Mouse (Mus musculus): ENCODE data around the gene Olfr1245. TPM values are rescaled to one million over a fixed set of nuclear protein-coding genes. Genes with fewer than 3 reads are reported as not detected.
"Not testable (repeated sequence)": the region's sequence is repeated elsewhere in the genome, so short reads cannot be mapped to it uniquely, and the experiment has no call there.

Gene Olfr1245
- total RNA-seq (2014; fragmentation: Nextera tagmentation) (not detected in 2 replicates), total RNA-seq (2017) (not detected in 2 replicates)

GRCm38 (mm10) chr2:89578347-89578746 lies at the start of gene Olfr1245:
TSS of gene Olfr1245 (minus strand) at chr2:89578447.
- no peak for ATAC-seq (replicated peaks; ENCODE audit: low FRiP score, low TSS enrichment, poor library complexity, severe bottlenecking)

- not testable (repeated sequence) for ATAC-seq (replicated peaks; ENCODE audit: low FRiP score, low TSS enrichment, poor library complexity, severe bottlenecking)
Measured at GRCm38 (mm10) chr2:89618145-89618544, 39.9 kb upstream of the Olfr1245 start, which contains the start of gene Olfr1248. TSS of gene Olfr1248 (minus strand) at chr2:89618245.

- no peak for ATAC-seq (replicated peaks; ENCODE audit: low FRiP score, low TSS enrichment, poor library complexity, severe bottlenecking)
Measured at GRCm38 (mm10) chr2:89614030-89614429, 35.8 kb upstream of the Olfr1245 start, which contains the start of gene Olfr1247. TSS of gene Olfr1247 (minus strand) at chr2:89614130.

DNA sequence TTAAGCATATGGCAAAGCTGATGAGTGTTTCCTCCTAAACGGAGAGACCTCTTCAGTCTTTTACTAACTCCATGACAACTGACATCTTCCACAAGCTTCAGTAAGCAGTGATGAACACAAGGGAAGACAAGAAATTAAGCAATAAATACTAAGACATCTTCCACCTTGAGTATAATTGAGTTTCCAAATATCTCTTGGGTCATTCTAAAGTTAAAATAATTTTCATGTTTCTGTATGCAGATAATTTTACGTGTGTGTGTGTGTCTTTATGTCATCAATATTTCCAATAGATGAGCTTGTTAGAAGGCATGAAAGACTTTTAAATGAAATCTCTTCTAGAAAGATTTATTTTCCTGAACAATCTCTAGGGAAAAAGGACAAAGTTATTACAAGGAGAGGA lies 14.8 kb upstream of the Olfr1245 start, which contains the start of gene Olfr1246:
Gene Olfr1246 (minus strand): TSS at position 101 of the 400 bp plus-strand sequence.
- no peak for ATAC-seq (replicated peaks; ENCODE audit: low FRiP score, low TSS enrichment, poor library complexity, severe bottlenecking)

DNA sequence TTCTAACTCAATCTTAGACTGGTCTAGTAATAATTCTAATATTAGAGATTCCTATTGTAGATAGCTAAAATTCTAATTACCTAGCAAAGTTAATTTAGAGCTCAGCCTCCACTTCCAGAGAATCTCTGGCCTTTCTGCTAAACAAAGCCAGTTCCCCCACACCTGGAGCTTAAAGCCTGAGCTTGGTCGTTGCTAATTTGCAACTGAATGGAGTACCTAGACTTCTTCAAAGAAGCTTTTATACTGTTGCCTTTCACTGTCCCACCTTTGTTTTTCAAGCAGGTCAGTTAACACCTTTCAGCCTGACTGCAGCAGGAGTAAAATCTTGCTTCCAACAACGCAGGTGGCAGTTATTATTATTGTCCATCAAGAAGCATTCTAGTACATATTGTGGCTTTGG lies 15.5 kb downstream of the Olfr1245 start:
- not testable (repeated sequence) for ATAC-seq (replicated peaks; ENCODE audit: low FRiP score, low TSS enrichment, poor library complexity, severe bottlenecking)

- ATAC-seq (replicated peaks; ENCODE audit: low FRiP score, low TSS enrichment, poor library complexity, severe bottlenecking): no peak
Measured at GRCm38 (mm10) chr2:89544516-89544915, 33.7 kb downstream of the Olfr1245 start.

GRCm38 (mm10) chr2:89539923-89540322 lies 38.3 kb downstream of the Olfr1245 start:
- ATAC-seq (replicated peaks; ENCODE audit: low FRiP score, low TSS enrichment, poor library complexity, severe bottlenecking): no peak

DNA sequence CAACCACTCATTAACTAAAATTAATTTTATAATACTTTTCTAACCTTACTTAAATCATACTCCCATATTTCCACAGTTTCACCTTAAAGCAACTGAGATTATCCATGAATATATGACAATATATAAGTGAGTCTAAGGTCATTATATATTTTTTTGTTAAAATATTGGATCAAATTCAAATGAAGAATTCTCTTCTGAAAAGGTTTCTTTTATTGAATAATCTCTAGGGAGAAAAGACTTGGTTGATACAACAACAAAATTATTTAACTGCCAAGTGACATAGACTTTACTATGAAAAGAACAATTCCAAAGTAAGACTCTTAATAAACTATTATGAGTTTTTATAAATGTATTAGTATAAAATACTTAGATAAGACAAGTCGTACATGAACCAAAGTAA lies 46.9 kb downstream of the Olfr1245 start, which contains the start of gene Olfr1243:
Gene Olfr1243 (minus strand): TSS at position 101 of the 400 bp plus-strand sequence.
- no peak for ATAC-seq (replicated peaks; ENCODE audit: low FRiP score, low TSS enrichment, poor library complexity, severe bottlenecking)

Other genes with a start within 250 kb of the Olfr1245 start
- not detected in 2 replicates for gene Olfr1232, start 248.8 kb downstream of the Olfr1245 start, total RNA-seq (2014; fragmentation: Nextera tagmentation)
- gene Olfr1232, start 248.8 kb downstream of the Olfr1245 start, total RNA-seq (2017): not detected in 2 replicates
- gene Olfr1233, start 236.0 kb downstream of the Olfr1245 start, total RNA-seq (2014; fragmentation: Nextera tagmentation): not detected in 2 replicates
- not detected in 2 replicates for gene Olfr1233, start 236.0 kb downstream of the Olfr1245 start, total RNA-seq (2017)
- not detected in 2 replicates for gene Olfr1234, start 213.6 kb downstream of the Olfr1245 start, total RNA-seq (2014; fragmentation: Nextera tagmentation)
- not detected in 2 replicates for gene Olfr1234, start 213.6 kb downstream of the Olfr1245 start, total RNA-seq (2017)
- not detected in 2 replicates for gene Olfr1238, start 168.8 kb downstream of the Olfr1245 start, total RNA-seq (2014; fragmentation: Nextera tagmentation)
- not detected in 2 replicates for gene Olfr1238, start 168.8 kb downstream of the Olfr1245 start, total RNA-seq (2017)
- not detected in 2 replicates for gene Olfr1239, start 158.0 kb downstream of the Olfr1245 start, total RNA-seq (2014; fragmentation: Nextera tagmentation)
- not detected in 2 replicates for gene Olfr1239, start 158.0 kb downstream of the Olfr1245 start, total RNA-seq (2017)
- gene Olfr1240, start 135.4 kb downstream of the Olfr1245 start, total RNA-seq (2014; fragmentation: Nextera tagmentation): not detected in 2 replicates
- not detected in 2 replicates for gene Olfr1240, start 135.4 kb downstream of the Olfr1245 start, total RNA-seq (2017)
- gene Olfr1241, start 91.3 kb downstream of the Olfr1245 start, total RNA-seq (2014; fragmentation: Nextera tagmentation): not detected in 2 replicates
- gene Olfr1241, start 91.3 kb downstream of the Olfr1245 start, total RNA-seq (2017): not detected in 2 replicates
- gene Olfr1242, start 80.1 kb downstream of the Olfr1245 start, total RNA-seq (2014; fragmentation: Nextera tagmentation): not detected in 2 replicates
- gene Olfr1242, start 80.1 kb downstream of the Olfr1245 start, total RNA-seq (2017): not detected in 2 replicates
- not detected in 2 replicates for gene Olfr1243, start 47.0 kb downstream of the Olfr1245 start, total RNA-seq (2014; fragmentation: Nextera tagmentation)
- not detected in 2 replicates for gene Olfr1243, start 47.0 kb downstream of the Olfr1245 start, total RNA-seq (2017)
- not detected in 2 replicates for gene Olfr1246, start 14.7 kb upstream of the Olfr1245 start, total RNA-seq (2014; fragmentation: Nextera tagmentation)
- gene Olfr1246, start 14.7 kb upstream of the Olfr1245 start, total RNA-seq (2017): not detected in 2 replicates
- not detected in 2 replicates for gene Olfr1247, start 35.7 kb upstream of the Olfr1245 start, total RNA-seq (2014; fragmentation: Nextera tagmentation)
- not detected in 2 replicates for gene Olfr1247, start 35.7 kb upstream of the Olfr1245 start, total RNA-seq (2017)
- not detected in 2 replicates for gene Olfr1248, start 39.8 kb upstream of the Olfr1245 start, total RNA-seq (2014; fragmentation: Nextera tagmentation)
- not detected in 2 replicates for gene Olfr1248, start 39.8 kb upstream of the Olfr1245 start, total RNA-seq (2017)
- gene Olfr1249, start 56.5 kb upstream of the Olfr1245 start, total RNA-seq (2014; fragmentation: Nextera tagmentation): not detected in 2 replicates
- gene Olfr1249, start 56.5 kb upstream of the Olfr1245 start, total RNA-seq (2017): not detected in 2 replicates
- gene Olfr1250, start 83.0 kb upstream of the Olfr1245 start, total RNA-seq (2014; fragmentation: Nextera tagmentation): not detected in 2 replicates
- gene Olfr1250, start 83.0 kb upstream of the Olfr1245 start, total RNA-seq (2017): not detected in 2 replicates
- gene Olfr1251, start 93.5 kb upstream of the Olfr1245 start, total RNA-seq (2014; fragmentation: Nextera tagmentation): not detected in 2 replicates
- not detected in 2 replicates for gene Olfr1251, start 93.5 kb upstream of the Olfr1245 start, total RNA-seq (2017)
- not detected in 2 replicates for gene Olfr1252, start 146.6 kb upstream of the Olfr1245 start, total RNA-seq (2014; fragmentation: Nextera tagmentation)
- gene Olfr1252, start 146.6 kb upstream of the Olfr1245 start, total RNA-seq (2017): not detected in 2 replicates
- gene Olfr1253, start 178.6 kb upstream of the Olfr1245 start, total RNA-seq (2014; fragmentation: Nextera tagmentation): not detected in 2 replicates
- not detected in 2 replicates for gene Olfr1253, start 178.6 kb upstream of the Olfr1245 start, total RNA-seq (2017)
- not detected in 2 replicates for gene Olfr1254, start 215.2 kb upstream of the Olfr1245 start, total RNA-seq (2014; fragmentation: Nextera tagmentation)
- gene Olfr1254, start 215.2 kb upstream of the Olfr1245 start, total RNA-seq (2017): not detected in 2 replicates
- not detected in 2 replicates for gene Olfr1255, start 233.6 kb upstream of the Olfr1245 start, total RNA-seq (2014; fragmentation: Nextera tagmentation)
- gene Olfr1255, start 233.6 kb upstream of the Olfr1245 start, total RNA-seq (2017): not detected in 2 replicates

Measured in megakaryocyte-erythroid progenitor cell, adult 5-6 weeks (primary cell).